ENCODE assay signal across 8 mouse cellular contexts in the genomic region with DNA sequence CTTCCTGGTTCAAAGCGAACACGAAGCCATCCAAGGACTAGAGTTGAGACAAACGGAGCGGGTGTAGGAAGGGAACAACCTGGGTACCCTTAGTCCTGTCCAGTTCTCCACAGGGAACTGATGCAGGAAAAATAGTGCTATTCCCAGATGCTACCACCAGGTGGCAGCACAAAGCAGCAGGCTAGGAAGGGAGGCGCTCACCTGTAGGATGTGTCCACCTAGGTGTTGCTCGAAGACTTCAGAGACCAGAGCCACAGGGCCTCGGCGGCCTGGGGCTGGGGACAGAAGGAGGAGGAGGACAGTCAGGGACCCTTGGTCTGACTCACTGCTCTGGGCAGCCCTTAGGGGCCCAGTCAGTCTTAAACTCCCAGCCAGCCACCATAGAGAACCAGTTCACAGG. TPM values are rescaled to one million over a fixed set of nuclear protein-coding genes. Genes with fewer than 3 reads are reported as not detected.
DNase-seq lines count a peak whose midpoint lies in the region; ATAC-seq and TF ChIP-seq lines count a peak whose summit lies in the region.

No protein-coding gene starts in this region.

- peak; percentile 47 for ATAC-seq in lung, postnatal 0 days

- 7% methylated on average over 8 of the region's 8 CpGs for WGBS in lung, postnatal 0 days

- intact Hi-C loops in heart, postnatal 14 days (cut with DNase I): loop anchor here (1.0 to 10.0 kb wide), 4 partner anchors 26 to 170 kb away; no protein-coding TSS in a partner anchor

- no peak overlapping the region for H3K9ac ChIP-seq in lung, postnatal 0 days (replicated peaks; ENCODE audit: low read depth)

- no peaks in the 10 kb centered on the region for H3K9me3 ChIP-seq in lung, postnatal 0 days (ENCODE audit: low read length)

- H3K27me3 ChIP-seq in lung, postnatal 0 days (replicated peaks; ENCODE audit: insufficient read depth, low read length): no peaks in the 10 kb centered on the region

- peak; percentile 65 to 73 for DNase-seq in CD8-positive naive resting alpha-beta T cell, adult 2 months (ENCODE audit: low read depth in 2 of 2, low spot score in 2 of 2)
- peak; percentile 79 for DNase-seq in adrenal gland, postnatal 14 days
- peak; percentile 68 for DNase-seq in embryo, embryonic 9.5 days (ENCODE audit: extremely low spot score)
- peak; percentile 75 to 84 for DNase-seq in heart, postnatal 14 days
- DNase-seq in layer of hippocampus, adult 11-12 months (ENCODE audit: low spot score): peak; percentile 70
- DNase-seq in lung, postnatal 0 days (ENCODE audit: low spot score): peak; percentile 67
- DNase-seq in retina, postnatal 7 days (ENCODE audit: low read depth, low spot score): peak; percentile 68
- DNase-seq in urinary bladder, postnatal 14 days (ENCODE audit: low spot score): peak; percentile 82

- H3K4me1 ChIP-seq in lung, postnatal 0 days (ENCODE audit: insufficient read depth, low read depth, low read length): no peaks in the 10 kb centered on the region

- no peak for TF ChIP-seq EP300 in lung, postnatal 0 days (IDR thresholded peaks at IDR 0.05)

- no peak overlapping the region for H3K4me2 ChIP-seq in lung, postnatal 0 days (replicated peaks; ENCODE audit: low read depth, low read length)

- H3K4me3 ChIP-seq in lung, postnatal 0 days (ENCODE audit: low read depth, low read length): no peak overlapping the region

- H3K36me3 ChIP-seq in lung, postnatal 0 days (ENCODE audit: insufficient read depth, low read length): no peaks in the 10 kb centered on the region

- H3K27ac ChIP-seq in lung, postnatal 0 days (ENCODE audit: low read length): no peak overlapping the region

- TF ChIP-seq CTCF in lung, postnatal 0 days (IDR thresholded peaks at IDR 0.05): peak; percentile 97

RNA-seq across cellular contexts. Expression of a gene that starts 12.4 kb away (rescaled TPM):
- total RNA-seq in adrenal gland, postnatal 14 days (2021): not detected in 2 replicates
- total RNA-seq in heart, postnatal 14 days (2021): not detected
- polyA plus RNA-seq in lung, postnatal 0 days (2015; fragmentation: Nextera tagmentation; extraction: Ambion mirVana): 0.17 and 0.18 TPM in 2 replicates

RNA-seq across cellular contexts. Expression of a gene that starts 12.6 kb away (rescaled TPM):
- 46.2 and 49.2 TPM in 2 replicates for total RNA-seq in adrenal gland, postnatal 14 days (2021)
- 10 to 100 TPM; 85.0 to 86.8 TPM for total RNA-seq in heart, postnatal 14 days (2021)
- 81.0 and 87.9 TPM in 2 replicates for polyA plus RNA-seq in lung, postnatal 0 days (2015; fragmentation: Nextera tagmentation; extraction: Ambion mirVana)
